Mouse (Mus musculus) embryo, embryonic 10 days (tissue): Measurements from ENCODE around the gene Tenm3.

Experiments
- DNase-seq: peaks from one replicate; pipeline ENCODE4 v3.0.0-alpha.2; 2015; ENCODE audit warnings: low spot score

Gene Tenm3

DNA sequence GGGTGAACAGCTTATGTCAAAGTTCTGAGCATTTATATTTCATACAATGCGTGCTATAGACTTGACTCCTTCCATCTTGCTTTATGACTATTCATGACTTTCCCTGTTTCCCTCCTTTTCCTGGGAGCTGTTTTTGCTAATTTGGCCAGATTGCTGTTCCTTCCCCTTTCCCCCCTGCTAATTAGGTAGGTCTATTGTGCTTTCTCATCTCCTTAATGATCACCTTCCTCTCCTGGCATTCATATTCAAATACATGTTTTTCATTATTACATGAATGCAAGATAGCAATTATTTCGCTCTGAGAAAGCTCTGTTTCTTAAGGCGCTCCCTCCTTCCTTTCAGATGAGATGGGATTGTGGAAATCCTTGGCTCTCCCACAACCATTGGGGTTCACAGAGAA, 178.6 kb downstream of the Tenm3 start:
- DNase-seq = no peak

DNA sequence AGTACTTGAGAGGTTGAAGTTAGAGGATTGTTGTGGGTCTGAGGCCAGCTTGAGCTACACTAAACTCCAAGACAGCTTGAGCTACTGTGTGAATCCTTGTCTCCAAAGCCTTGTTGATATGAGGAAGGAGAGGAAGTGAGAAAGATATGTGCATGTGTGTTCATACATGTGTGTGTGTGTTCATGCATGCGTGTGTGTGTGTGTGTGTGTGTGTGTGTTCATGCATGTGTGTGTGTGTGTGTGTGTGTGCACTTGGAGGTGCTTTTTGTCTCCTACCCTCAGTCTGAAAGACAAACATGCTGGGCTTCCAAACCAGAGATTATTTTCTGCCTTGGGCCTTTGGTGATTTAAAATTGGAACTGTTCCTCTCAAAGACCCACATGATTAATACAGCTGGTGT, 184.5 kb downstream of the Tenm3 start:
- DNase-seq = no peak

DNA sequence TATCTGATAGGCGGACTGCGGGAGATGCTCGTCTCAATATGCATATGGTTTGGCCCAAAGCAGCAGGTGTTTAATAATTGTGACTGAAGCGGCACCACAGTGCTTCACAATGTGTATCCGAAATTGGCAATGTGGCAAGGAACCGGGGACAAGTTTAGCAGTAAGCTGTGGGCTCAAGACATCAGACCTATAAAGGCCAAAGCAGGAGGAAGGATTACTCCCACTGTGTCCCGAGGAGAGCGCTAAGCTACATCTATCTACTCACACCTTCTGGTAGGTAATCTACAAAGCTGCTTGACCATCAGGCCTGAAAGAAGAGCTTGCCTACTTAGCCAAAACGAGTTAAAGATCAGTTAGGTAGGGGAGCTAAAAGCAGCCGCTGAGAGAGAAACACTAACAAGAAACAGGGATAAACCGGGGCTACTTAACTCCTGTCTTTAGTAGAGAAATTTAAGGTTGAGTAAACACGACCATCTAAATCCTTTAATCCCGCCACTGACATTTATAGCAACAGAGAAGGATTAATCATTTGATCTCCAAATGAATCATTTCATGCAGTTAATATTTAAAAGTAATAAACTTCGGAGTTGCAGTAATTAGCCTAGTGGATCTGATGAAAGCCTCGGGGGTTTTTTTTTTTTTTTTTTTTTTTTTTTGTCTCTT, 188.2 kb downstream of the Tenm3 start:
- DNase-seq = no peak

GRCm38 (mm10) chr8:48649845-48650244, 193.9 kb downstream of the Tenm3 start:
- DNase-seq = no peak

GRCm38 (mm10) chr8:48649415-48649814, 194.3 kb downstream of the Tenm3 start:
- no peak for DNase-seq

DNA sequence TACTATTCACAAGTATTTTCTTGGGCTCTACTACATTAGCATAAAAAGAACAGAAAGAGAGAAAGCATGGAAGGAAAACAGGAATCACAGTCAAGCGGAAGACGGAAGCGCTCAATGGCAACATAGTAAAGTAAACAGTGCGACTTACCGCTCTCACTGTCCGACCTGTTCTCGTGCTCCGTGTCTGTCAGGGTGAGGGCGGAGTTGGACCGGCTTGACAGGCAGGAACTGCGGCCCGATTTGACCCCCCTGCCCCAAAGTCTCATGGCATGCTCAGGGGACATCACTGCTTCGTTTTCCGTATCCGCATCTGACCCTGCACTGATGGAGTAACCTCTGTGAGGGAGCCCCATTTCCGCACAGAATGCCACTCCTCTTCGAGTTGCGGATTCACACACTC, 197.6 kb downstream of the Tenm3 start:
- no peak for DNase-seq

DNA sequence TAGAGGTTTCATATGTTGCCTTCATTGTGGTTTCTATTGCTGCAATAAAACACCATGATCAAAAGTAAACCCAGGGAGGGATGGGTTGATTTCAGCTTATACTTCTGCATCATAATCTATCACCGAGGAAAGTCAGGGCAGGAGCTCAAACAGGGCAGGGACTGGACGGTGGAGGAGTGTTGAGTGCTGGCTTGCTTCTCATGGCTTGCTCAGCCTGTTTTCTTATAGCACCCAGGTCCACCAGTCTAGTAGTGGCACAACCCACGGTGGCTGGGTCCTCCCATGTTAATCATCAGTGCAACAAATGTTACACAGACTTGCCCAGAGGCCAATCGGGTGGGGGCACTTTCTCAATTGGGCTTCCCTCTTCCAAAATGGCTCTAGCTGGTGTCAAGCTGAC, 205.6 kb downstream of the Tenm3 start:
- no peak for DNase-seq

- DNase-seq = no peak
Measured at GRCm38 (mm10) chr8:48636979-48637378, 206.8 kb downstream of the Tenm3 start.

DNA sequence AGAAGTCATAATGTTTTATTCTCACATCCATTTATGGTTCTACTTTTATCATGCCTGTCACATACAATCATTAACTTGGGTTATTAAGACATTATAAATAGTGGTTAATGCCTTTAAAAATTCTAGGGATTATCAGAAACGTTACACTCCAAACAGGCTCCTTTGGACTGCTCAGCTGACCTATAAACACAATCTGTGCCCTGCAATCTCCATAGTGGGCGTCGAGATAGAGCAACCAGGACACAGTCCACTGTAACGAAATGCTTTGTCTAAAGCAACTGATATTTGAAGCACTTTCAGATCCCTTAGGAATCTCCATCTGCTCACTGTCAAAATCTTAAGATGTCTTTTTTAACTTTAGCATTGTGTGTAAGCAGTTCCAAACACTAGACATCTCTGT, 207.9 kb downstream of the Tenm3 start:
- no peak for DNase-seq

- DNase-seq = peak; percentile 17
Measured at GRCm38 (mm10) chr8:48633426-48633825, 210.3 kb downstream of the Tenm3 start.

- DNase-seq = no peak
Measured at GRCm38 (mm10) chr8:48622517-48623153, 221.1 kb downstream of the Tenm3 start.

GRCm38 (mm10) chr8:48615088-48615487, 228.7 kb downstream of the Tenm3 start:
- DNase-seq = peak; percentile 57

- DNase-seq = no peak
Measured at GRCm38 (mm10) chr8:48611934-48612512, 231.7 kb downstream of the Tenm3 start.

DNA sequence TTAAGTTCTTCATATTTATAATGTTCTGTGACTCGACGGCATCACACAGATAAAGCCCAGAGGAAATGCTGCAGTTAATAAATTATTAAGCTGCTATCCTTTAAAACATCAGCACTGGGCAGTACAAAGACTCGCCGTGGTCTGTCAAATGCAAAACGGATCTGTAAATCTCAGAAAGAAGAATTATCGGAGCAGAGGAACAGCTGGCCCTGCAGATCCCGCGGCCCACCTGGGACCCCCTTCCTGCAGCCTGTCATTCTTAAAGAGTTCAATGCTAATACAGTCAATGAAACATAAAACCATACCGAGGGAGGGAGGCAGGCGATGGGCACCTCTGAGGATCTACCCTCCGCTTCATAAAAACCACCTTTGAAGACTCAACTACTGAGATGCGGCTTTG, 232.6 kb downstream of the Tenm3 start:
- no peak for DNase-seq

DNA sequence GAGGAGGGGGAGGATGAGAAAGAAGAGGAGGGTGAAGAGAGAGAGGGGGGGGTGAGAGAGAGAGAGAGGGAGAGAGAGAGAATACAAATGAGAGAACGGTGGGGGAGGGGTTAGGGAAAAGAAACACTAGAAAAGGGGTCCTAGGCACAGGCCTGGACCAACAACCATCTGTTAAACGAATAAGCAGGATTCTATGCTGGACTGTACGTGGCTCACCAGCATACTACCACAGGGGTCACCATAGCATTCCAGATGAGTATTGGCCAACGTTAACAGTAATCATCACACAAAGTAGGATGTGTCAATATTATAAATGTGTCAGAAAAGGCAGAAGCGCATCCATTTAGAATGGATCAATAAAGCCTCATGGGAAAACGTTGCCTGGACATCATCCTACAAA, 233.4 kb downstream of the Tenm3 start:
- DNase-seq = no peak

GRCm38 (mm10) chr8:48609684-48610083, 234.1 kb downstream of the Tenm3 start:
- DNase-seq = no peak

- DNase-seq = no peak
Measured at GRCm38 (mm10) chr8:48604190-48604897, 239.4 kb downstream of the Tenm3 start.

- no peak for DNase-seq
Measured at GRCm38 (mm10) chr8:48603165-48603840, 240.4 kb downstream of the Tenm3 start.

DNA sequence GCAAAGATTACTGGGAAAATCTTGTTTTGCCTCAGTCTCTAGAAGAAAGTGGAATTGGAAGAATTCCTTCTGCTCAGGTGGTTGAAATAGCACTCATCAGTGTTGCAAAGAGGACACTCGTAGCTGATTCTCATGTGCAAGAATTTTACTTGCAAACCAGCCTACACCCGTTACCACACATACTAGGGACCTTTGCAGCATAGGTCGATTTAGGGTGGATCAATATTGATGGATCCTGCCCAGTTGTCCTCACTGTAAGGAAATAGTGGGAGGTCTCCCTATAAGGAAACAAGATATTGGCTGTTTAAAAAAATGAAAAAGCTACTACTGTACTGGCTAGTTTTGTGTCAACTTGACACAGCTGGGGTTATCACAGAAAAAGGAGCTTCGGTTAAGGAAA, 242.1 kb downstream of the Tenm3 start:
- DNase-seq = no peak

DNA sequence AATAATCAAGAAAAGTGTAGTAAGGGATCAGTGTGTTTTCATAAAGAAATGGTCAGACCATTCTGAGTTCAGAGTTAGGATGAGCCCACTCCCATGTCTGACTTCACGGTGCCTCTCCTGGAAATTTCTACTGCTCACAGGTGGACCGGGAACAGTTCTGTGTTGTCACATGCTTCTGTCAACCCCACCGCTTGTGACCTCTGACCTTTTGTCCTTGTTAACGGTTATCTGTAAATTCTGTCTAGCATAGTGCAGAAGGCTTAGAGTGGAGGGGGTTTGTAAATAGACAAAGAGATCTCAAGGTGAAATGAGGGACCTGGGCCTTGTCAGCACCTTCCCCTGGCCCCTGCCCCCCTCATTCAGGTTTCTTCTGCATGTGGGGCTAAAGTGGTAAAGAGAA, 244.7 kb downstream of the Tenm3 start:
- DNase-seq = no peak

- DNase-seq = no peak
Measured at GRCm38 (mm10) chr8:48596332-48596731, 247.4 kb downstream of the Tenm3 start.

DNA sequence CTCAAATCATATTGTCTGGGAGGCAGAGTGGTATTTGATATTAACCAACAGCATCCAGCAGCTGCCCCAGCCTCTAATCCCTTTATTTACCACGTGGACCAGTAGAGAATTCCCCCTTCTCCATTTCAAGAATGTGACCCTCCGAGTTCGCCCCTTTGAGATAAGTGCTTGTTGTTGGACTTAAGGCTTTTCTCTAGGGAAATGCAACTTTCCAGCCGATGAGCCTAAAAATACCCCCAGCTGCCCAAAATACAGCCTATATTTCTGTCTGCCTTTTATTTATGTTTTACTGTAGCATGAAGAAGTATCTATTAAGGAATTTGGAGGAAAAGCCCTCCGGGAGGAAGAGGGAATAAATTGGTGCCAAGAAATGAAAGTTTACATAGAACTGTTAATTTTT, 251.9 kb downstream of the Tenm3 start:
- no peak for DNase-seq

DNA sequence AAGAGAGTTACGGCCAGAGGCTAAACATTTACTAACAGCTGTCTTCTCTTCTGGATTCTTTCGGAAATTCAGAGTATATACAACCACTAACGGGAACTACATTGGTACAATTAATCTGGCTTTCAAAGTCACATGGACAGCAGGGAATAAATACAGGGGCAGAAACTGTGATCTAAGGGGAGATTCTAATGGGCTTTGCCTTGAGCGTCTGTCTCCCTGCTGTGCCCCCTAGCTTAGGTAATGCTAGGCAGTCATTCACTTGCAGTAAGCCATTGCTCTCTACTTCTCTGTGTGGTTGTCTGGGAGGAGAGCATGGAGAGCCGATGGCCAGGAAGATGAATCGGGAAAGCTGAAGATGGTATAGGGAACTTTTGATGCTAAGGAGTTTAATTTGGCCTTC, 264.0 kb downstream of the Tenm3 start:
- DNase-seq = no peak
